Comparison of ENCODE assay signal across 24 mouse cellular contexts in genomic region chr15:97022764-97023163, GRCm38 (mm10). TPM values are rescaled to one million over a fixed set of nuclear protein-coding genes. Genes with fewer than 3 reads are reported as not detected.
DNase-seq lines count a peak whose midpoint lies in the region; ATAC-seq and TF ChIP-seq lines count a peak whose summit lies in the region.
"Had no signal": no experiment of that assay in that cellular context is flagged by ENCODE, and none has a peak within 500 bp of the region (broad histone marks: within the 10 kb centered on the region; RNA-seq: fewer than 3 reads in every experiment).

No protein-coding gene starts in this region.

- H3K27ac ChIP-seq in liver, adult 2 months (replicated peaks; ENCODE audit: insufficient read depth, low read depth, low read length): 0 out of 2 replicates have a peak overlapping the region, but pooled peaks have one; percentile 37
- H3K27ac ChIP-seq in liver, embryonic 11.5 days (ENCODE audit: low read depth, low read length): no peak overlapping the region
- H3K27ac ChIP-seq in ES-Bruce4 (ENCODE audit: insufficient read depth, low read length): no peak overlapping the region
- no peak overlapping the region for H3K27ac ChIP-seq in left cerebral cortex, adult 2 months
- H3K27ac ChIP-seq: embryonic facial prominence, embryonic 10.5 days; embryonic facial prominence, embryonic 12.5 days; forebrain, embryonic 13.5 days; forebrain, embryonic 15.5 days had no signal

- H3K27me3 ChIP-seq in liver, adult 2 months (ENCODE audit: control insufficient read depth, insufficient read depth, low read length): no peaks in the 10 kb centered on the region
- H3K27me3 ChIP-seq in liver, embryonic 11.5 days (replicated peaks; ENCODE audit: control insufficient read depth, insufficient read depth, low read length): no peaks in the 10 kb centered on the region
- no peaks in the 10 kb centered on the region for H3K27me3 ChIP-seq in ES-Bruce4 (ENCODE audit: control insufficient read depth, insufficient read depth, low read length, poor library complexity, severe bottlenecking)
- H3K27me3 ChIP-seq: embryonic facial prominence, embryonic 12.5 days; forebrain, embryonic 13.5 days; forebrain, embryonic 15.5 days; Patski had no signal

- ATAC-seq in liver, embryonic 11.5 days (replicated peaks; ENCODE audit: low FRiP score): no peak
- ATAC-seq: activated CD4-positive, CD25-positive, alpha-beta regulatory T cell, adult 4 months; forebrain, embryonic 13.5 days; forebrain, embryonic 15.5 days; forebrain, postnatal 0 days; Patski had no signal

- no peaks in the 10 kb centered on the region for H3K9me3 ChIP-seq in liver, embryonic 11.5 days (ENCODE audit: control insufficient read depth, low read length)
- H3K9me3 ChIP-seq in ES-Bruce4 (replicated peaks; ENCODE audit: control insufficient read depth, insufficient read depth, low read length, poor library complexity, severe bottlenecking): no peaks in the 10 kb centered on the region
- H3K9me3 ChIP-seq: embryonic facial prominence, embryonic 10.5 days; forebrain, embryonic 13.5 days; forebrain, embryonic 15.5 days had no signal

- TF ChIP-seq EP300 in ES-Bruce4 (IDR thresholded peaks at IDR 0.05; ENCODE audit: insufficient read depth, low read depth, low read length): peak; percentile 61; the same call in 1 of the 2 replicates

- H3K79me2 ChIP-seq in liver, adult 2 months (ENCODE audit: control insufficient read depth, insufficient read depth, low read length): peaks cover 39% of the 10 kb centered on the region

- DNase-seq in liver, adult 2 months (ENCODE audit: extremely low read depth, low read depth, low spot score): no peak
- DNase-seq in liver, embryonic 11.5 days (ENCODE audit: low spot score): no peak
- DNase-seq in ES-CJ7 (ENCODE audit: low read depth, low spot score) (peak; percentile 73), R1 (ENCODE audit: low read depth, low spot score) (peak; percentile 76)
- DNase-seq in kidney, postnatal 25 days: no peak
- DNase-seq in ovary, postnatal 10 days (ENCODE audit: low spot score): no peak
- DNase-seq in left cerebral cortex, adult 2 months (ENCODE audit: extremely low spot score in 1 of 2, low spot score in 2 of 2): no peak
- DNase-seq: adrenal gland, adult 8-10 months; adrenal gland, postnatal 14 days; adrenal gland, postnatal 36 days; cerebellum, adult 11-12 months; cerebellum, adult 2 months; cerebellum, adult 9-10 months; cerebellum, postnatal 10 days; cerebellum, postnatal 25 days; forebrain, postnatal 0 days had no signal

- 37% methylated on average over 4 of the region's 6 CpGs for WGBS in liver, adult 2 months
- 66% methylated on average over 5 of the region's 6 CpGs for WGBS in liver, embryonic 11.5 days

- no peak for TF ChIP-seq POLR2A in liver, adult 2 months (IDR thresholded peaks at IDR 0.05; ENCODE audit: extremely low read depth, insufficient read depth, low read length)
- no peak for TF ChIP-seq POLR2A in ES-Bruce4 (IDR thresholded peaks at IDR 0.05; ENCODE audit: insufficient read depth, low read length)

- no peak overlapping the region for H3K4me3 ChIP-seq in liver, adult 2 months (ENCODE audit: insufficient read depth, low read depth, low read length)
- no peak overlapping the region for H3K4me3 ChIP-seq in liver, embryonic 11.5 days (ENCODE audit: low read depth, low read length)
- H3K4me3 ChIP-seq in ES-Bruce4 (ENCODE audit: low read depth, low read length): no peak overlapping the region
- no peak overlapping the region for H3K4me3 ChIP-seq in left cerebral cortex, adult 2 months
- H3K4me3 ChIP-seq: embryonic facial prominence, embryonic 10.5 days; embryonic facial prominence, embryonic 12.5 days; forebrain, embryonic 13.5 days; forebrain, embryonic 15.5 days had no signal

- H3K36me3 ChIP-seq in liver, adult 2 months (ENCODE audit: control insufficient read depth, insufficient read depth, low read length): peaks cover 46% of the 10 kb centered on the region
- no peaks in the 10 kb centered on the region for H3K36me3 ChIP-seq in liver, embryonic 11.5 days (ENCODE audit: control insufficient read depth, insufficient read depth, low read length)
- peaks cover 9% of the 10 kb centered on the region; the same call in 1 of the 2 replicates for H3K36me3 ChIP-seq in ES-Bruce4 (ENCODE audit: control insufficient read depth, insufficient read depth, low read length, poor library complexity, severe bottlenecking)
- H3K36me3 ChIP-seq: embryonic facial prominence, embryonic 10.5 days; embryonic facial prominence, embryonic 12.5 days; forebrain, embryonic 15.5 days; G1E had no signal

- H3K4me2 ChIP-seq in liver, embryonic 11.5 days: no peak overlapping the region
- H3K4me2 ChIP-seq: embryonic facial prominence, embryonic 12.5 days; forebrain, embryonic 13.5 days; forebrain, embryonic 15.5 days had no signal

- no peak for TF ChIP-seq CTCF in liver, adult 2 months (IDR thresholded peaks at IDR 0.05; ENCODE audit: low read depth, low read length)
- TF ChIP-seq CTCF in ES-Bruce4 (IDR thresholded peaks at IDR 0.05; ENCODE audit: low read depth, low read length): no peak
- TF ChIP-seq CTCF in left cerebral cortex, adult 2 months (IDR thresholded peaks at IDR 0.05): no peak

- H3K9ac ChIP-seq in liver, adult 2 months (ENCODE audit: low read depth, low read length): no peak overlapping the region
- H3K9ac ChIP-seq in liver, embryonic 11.5 days (ENCODE audit: low read depth, low read length): no peak overlapping the region
- H3K9ac ChIP-seq in ES-Bruce4 (ENCODE audit: low read depth, poor library complexity, severe bottlenecking): no peak overlapping the region
- H3K9ac ChIP-seq: embryonic facial prominence, embryonic 12.5 days; forebrain, embryonic 13.5 days; forebrain, embryonic 15.5 days; forebrain, postnatal 0 days had no signal

- H3K4me1 ChIP-seq in liver, adult 2 months (ENCODE audit: control insufficient read depth, insufficient read depth, low read length): peaks cover 46% of the 10 kb centered on the region
- peaks cover 4% of the 10 kb centered on the region for H3K4me1 ChIP-seq in liver, embryonic 11.5 days (replicated peaks; ENCODE audit: control insufficient read depth, insufficient read depth, low read length)
- peaks cover 14% of the 10 kb centered on the region for H3K4me1 ChIP-seq in ES-Bruce4 (ENCODE audit: control insufficient read depth, insufficient read depth, low read length)
- H3K4me1 ChIP-seq: embryonic facial prominence, embryonic 10.5 days; embryonic facial prominence, embryonic 12.5 days; forebrain, embryonic 13.5 days; forebrain, embryonic 15.5 days had no signal

- intact Hi-C loops in left cerebral cortex, adult 2 months (cut with DNase I): no loop called here

RNA-seq across cellular contexts. Expression of gene Slc38a4, which starts 33.0 kb away (rescaled TPM):
- 1,197 and 1,621 TPM in 2 replicates for total RNA-seq in liver, adult 2 months (2014; rRNA removed)
- 659 and 663 TPM in 2 replicates for polyA plus RNA-seq in liver, adult 2 months (2012; rRNA removed)
- 74.8 and 84.2 TPM in 2 replicates for polyA plus RNA-seq in liver, embryonic 11.5 days (2014; fragmentation: Nextera tagmentation; extraction: Ambion mirVana)
- 186 and 187 TPM in 2 replicates for polyA plus RNA-seq in ES-Bruce4 (2011; ENCODE audit: insufficient read depth, insufficient read length, low read depth, missing spikeins)
- total RNA-seq in left cerebral cortex, adult 2 months (2021): 1 to 10 TPM in 1 of 2 experiments, under 1 TPM in 1; 0.87 to 1.2 TPM
- polyA plus RNA-seq: activated CD4-positive, CD25-positive, alpha-beta regulatory T cell, adult 4 months; G1E had no signal

Comparison
In these comparisons a context has a peak if more than half of its experiments do, and no peak if none do; other contexts are left out.
1. DNase-seq: peak in ES-CJ7 (single experiment) and R1 (single experiment); none in liver, adult 2 months (single experiment), liver, embryonic 11.5 days (single experiment), kidney, postnatal 25 days (0 of 2), ovary, postnatal 10 days (single experiment) and left cerebral cortex, adult 2 months (0 of 2).